Mouse (Mus musculus) midbrain, embryonic 13.5 days (tissue): ENCODE results near the gene Nfkb2. TPM values are rescaled to one million over a fixed set of nuclear protein-coding genes. Genes with fewer than 3 reads are reported as not detected.

ENCODE experiments used
- ATAC-seq: fragments of 200-750 bp; cut with Nextera tagmentation; 2 replicates; pipeline ENCODE4 v1.8.0; 2017; ENCODE audit warnings: mild to moderate bottlenecking, moderate TSS enrichment, moderate library complexity
- H3K27ac ChIP-seq: fragments of 300-500 bp; sonication (generic); 2 replicates; pipeline ENCODE4 v1.5.1; 2015; ENCODE audit warnings: inconsistent platforms, mild to moderate bottlenecking, moderate library complexity
- H3K27me3 ChIP-seq: fragments of 300-500 bp; sonication (generic); 2 replicates; pipeline ENCODE4 v1.6.1; 2015; ENCODE audit warnings: mild to moderate bottlenecking, inconsistent platforms
- H3K36me3 ChIP-seq: fragments of 300-500 bp; sonication (generic); 2 replicates; pipeline ENCODE4 v1.6.1; 2015; ENCODE audit warnings: mild to moderate bottlenecking, inconsistent platforms
- H3K4me1 ChIP-seq: fragments of 300-500 bp; sonication (generic); replicated peaks from 2 replicates; pipeline ENCODE4 v1.6.1; 2015; ENCODE audit warnings: inconsistent platforms
- H3K4me2 ChIP-seq: fragments of 300-500 bp; sonication (generic); replicated peaks from 2 replicates; pipeline ENCODE4 v1.6.1; 2015; ENCODE audit warnings: moderate library complexity, mild to moderate bottlenecking, inconsistent platforms
- H3K4me3 ChIP-seq: fragments of 300-500 bp; sonication (generic); replicated peaks from 2 replicates; pipeline ENCODE4 v1.5.1; 2015; ENCODE audit warnings: mild to moderate bottlenecking, inconsistent platforms
- H3K9ac ChIP-seq: fragments of 300-500 bp; sonication (generic); replicated peaks from 2 replicates; pipeline ENCODE4 v1.6.1; 2015; ENCODE audit warnings: mild to moderate bottlenecking, inconsistent platforms
- H3K9me3 ChIP-seq: fragments of 300-500 bp; sonication (generic); 2 replicates; pipeline ENCODE4 v1.6.1; 2016; ENCODE audit warnings: mild to moderate bottlenecking, inconsistent platforms
- WGBS: fragments of 180-500 bp; shearing (Covaris S2); methylation state at CpG from one replicate; pipeline ENCODE4 v1.1.7; 2015; 5-methylcytosine and 5-hydroxymethylcytosine counted together
- polyA plus RNA-seq: library from polyadenylated mRNA; unstranded; fragments of >200 nt; fragmentation: Nextera tagmentation; extraction: Ambion mirVana; gene quantifications from 2 replicates; pipeline ENCODE4 v1.2.1, GENCODE M21; 2015

The Nfkb2 gene
- 1.8 and 2.3 TPM in 2 replicates for polyA plus RNA-seq

DNA sequence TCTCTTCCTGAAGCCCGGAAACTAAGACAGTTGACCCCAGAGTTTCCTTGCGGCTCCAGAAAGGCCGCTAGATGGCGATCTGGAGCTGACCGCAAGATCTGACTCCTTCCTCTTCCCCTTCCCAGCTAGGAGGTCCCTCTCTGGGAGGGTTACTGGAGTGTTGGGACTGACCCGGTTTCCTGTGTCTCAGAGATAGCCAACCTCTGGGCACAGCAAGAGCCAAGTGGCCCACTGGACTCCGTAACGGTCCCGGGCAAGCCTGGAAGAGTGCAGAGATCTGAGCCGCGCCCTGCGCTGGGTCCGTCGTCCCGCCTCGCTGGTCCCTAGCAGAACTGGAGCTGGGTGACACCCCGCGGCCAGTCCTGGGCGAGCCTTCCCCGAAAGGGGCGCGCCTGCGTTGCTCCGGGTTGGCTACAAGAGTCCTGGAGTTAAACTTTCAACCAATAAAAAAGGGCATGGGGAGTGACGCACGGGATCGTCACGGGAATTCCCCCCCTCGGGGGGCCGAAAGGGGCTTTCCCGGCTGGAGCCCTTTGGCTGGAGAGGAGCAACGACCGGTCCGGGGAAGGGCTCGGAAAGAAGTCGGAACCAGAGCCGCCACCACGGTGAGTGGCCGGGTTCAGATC is at the start of gene Nfkb2:
Gene Nfkb2, plus strand, starts transcription at position 105 of the 626 bp plus-strand sequence.
- H3K4me3 ChIP-seq: peak within 1 kb of the TSS; percentile 43
- WGBS: under 1% methylated on average over 39 of the region's 39 CpGs

DNA sequence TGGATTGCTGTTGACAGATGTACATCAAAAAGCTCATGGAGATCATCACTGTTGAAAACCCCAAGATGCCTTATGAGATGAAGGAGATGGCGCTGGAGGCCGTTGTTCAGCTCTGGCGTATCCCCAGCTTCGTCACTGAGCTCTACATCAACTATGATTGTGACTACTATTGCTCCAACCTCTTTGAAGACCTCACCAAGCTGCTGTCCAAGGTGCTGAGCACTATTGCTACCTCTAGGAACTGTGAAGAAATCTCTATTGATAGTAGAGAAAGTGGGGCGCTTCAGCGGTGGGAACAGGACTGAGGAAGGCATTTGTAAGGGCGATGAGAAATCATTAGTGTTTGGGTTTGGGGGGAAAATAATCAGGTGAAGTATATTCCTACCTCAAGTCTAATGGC is 39.4 kb upstream of the Nfkb2 start:
- H3K36me3 ChIP-seq: peaks cover 99% of the 10 kb centered on the region
- H3K4me2 ChIP-seq: no peak overlapping the region
- ATAC-seq: no peak
- H3K9ac ChIP-seq: no peak overlapping the region
- H3K27ac ChIP-seq: no peak overlapping the region
- H3K4me3 ChIP-seq: no peak overlapping the region
- no peaks in the 10 kb centered on the region for H3K4me1 ChIP-seq
- no peaks in the 10 kb centered on the region for H3K27me3 ChIP-seq
- H3K9me3 ChIP-seq: no peaks in the 10 kb centered on the region
- 91% methylated on average over 7 of the region's 7 CpGs for WGBS

More for the DNA sequence above, at the start of gene Nfkb2:
- ATAC-seq: peak; percentile 74
- Histone ChIP-seq H3K9ac (peak within 1 kb of the TSS; percentile 57), H3K9me3 (no peaks in the 10 kb centered on the region), H3K4me1 (peaks cover 29% of the 10 kb centered on the region), H3K4me2 (peak within 1 kb of the TSS; percentile 88), H3K27me3 (peaks cover 49% of the 10 kb centered on the region), H3K36me3 (no peaks in the 10 kb centered on the region), H3K27ac (peak within 1 kb of the TSS; percentile 47; the same call in 1 of the 2 replicates)

DNA sequence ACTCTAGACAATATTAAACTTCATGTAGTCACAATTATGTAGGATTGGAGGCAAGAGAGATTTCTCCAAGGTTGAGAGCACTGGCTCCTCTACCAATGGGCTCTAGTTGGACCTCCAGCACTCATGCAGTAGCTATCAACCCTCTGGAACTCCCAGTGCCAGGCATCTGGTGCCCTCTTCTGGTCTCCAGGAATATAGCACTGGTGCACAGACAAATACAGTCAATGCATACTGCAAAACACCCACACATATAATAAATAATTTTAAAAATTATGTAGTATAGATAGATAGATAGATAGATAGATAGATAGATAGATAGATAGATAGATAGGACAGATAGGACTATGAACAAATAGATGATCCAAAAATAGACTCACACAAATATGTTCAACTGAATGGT is 28.8 kb upstream of the Nfkb2 start:
- Histone ChIP-seq H3K9ac (no peak overlapping the region), H3K9me3 (no peaks in the 10 kb centered on the region), H3K27ac (no peak overlapping the region), H3K36me3 (peaks cover 76% of the 10 kb centered on the region), H3K4me1 (no peaks in the 10 kb centered on the region), H3K4me2 (no peak overlapping the region), H3K27me3 (no peaks in the 10 kb centered on the region), H3K4me3 (no peak overlapping the region)
- no peak for ATAC-seq

DNA sequence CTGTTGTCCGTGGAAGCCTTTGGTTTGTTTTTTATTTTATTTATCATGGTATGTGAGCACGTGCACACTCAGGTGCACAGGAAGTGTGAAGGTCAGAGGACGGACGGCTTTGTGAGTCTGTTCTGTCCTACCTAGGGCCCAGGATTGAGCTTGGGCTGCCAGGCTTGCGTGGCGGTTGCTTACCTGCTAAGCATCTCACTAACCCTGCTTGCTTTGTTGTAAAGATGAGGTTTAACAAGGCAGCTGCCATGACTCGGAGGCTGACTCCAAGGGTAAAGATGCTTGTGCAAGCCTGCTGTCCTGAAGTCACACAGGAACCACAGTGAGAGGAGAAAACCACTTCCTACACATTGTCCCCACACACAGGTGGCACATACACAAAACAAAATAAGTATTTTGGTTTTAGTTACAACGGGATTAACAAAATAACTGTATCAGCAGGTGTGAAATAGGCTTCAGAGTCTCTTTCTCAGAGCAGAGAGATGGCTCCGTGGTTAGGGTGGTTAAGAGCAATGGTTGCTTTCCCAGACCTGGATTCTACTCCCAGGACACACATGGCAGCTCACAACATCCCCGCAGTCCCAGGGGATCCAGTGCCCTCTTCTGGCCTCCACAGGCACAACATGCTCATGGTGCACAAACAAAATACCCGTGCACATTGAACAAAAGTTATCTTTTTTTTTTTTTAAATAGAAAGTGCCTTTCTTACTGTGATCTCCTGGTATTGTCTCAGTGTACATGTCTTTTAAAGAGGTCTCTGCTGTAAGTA is 21.9 kb upstream of the Nfkb2 start:
- no peak for ATAC-seq
- H3K27ac ChIP-seq: no peak overlapping the region
- H3K9ac ChIP-seq: no peak overlapping the region
- no peaks in the 10 kb centered on the region for H3K27me3 ChIP-seq
- H3K4me2 ChIP-seq: no peak overlapping the region
- H3K4me3 ChIP-seq: no peak overlapping the region
- WGBS: 96% methylated on average over 11 of the region's 11 CpGs
- no peaks in the 10 kb centered on the region for H3K4me1 ChIP-seq
- no peaks in the 10 kb centered on the region for H3K9me3 ChIP-seq
- peaks cover 92% of the 10 kb centered on the region for H3K36me3 ChIP-seq

DNA sequence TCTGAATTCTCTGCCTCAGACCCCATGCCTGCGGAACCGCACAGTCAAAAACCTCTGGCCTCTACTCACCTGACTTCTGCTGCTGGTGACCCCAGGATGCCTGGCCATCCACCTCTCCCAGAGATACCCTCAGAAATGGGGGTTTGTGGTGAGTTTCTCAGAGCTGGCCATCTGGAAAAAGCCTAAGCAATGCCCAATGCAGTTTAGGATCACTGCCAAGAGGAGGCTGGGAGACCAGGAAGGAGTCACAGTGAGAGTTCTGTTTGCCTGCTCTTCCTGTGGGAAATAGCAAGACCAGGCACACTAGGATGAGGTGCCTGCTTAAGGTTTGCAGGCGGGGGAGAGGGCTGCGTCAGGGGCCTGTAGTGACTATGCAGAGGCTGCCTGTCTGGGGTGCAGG is 19.4 kb upstream of the Nfkb2 start:
- peaks cover 82% of the 10 kb centered on the region for H3K36me3 ChIP-seq
- 91% methylated on average over 4 of the region's 4 CpGs for WGBS
- no peaks in the 10 kb centered on the region for H3K27me3 ChIP-seq

DNA sequence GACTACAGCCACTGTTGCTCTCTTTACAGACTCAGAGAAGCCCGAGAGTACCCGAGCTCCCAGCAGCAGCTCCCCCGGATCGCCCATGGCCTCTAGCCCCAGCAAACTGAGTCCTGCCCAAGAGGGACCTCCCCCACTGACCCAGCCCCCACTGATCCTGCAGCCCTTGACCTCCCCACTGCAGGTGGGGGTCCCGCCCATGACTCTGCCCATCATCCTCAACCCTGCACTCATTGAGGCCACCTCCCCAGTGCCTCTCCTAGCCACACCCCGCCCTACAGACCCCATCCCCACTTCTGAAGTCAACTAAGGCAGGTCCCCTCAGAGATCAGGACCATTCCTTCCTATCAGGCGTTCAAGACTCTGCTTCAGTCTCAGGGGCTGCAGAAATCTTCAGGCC is 18.5 kb upstream of the Nfkb2 start:
- Histone ChIP-seq H3K9me3 (no peaks in the 10 kb centered on the region), H3K36me3 (peaks cover 72% of the 10 kb centered on the region), H3K4me2 (no peak overlapping the region), H3K27me3 (no peaks in the 10 kb centered on the region), H3K27ac (no peak overlapping the region), H3K9ac (no peak overlapping the region), H3K4me3 (no peak overlapping the region), H3K4me1 (no peaks in the 10 kb centered on the region)
- ATAC-seq: no peak
- WGBS: 80% methylated on average over 7 of the region's 7 CpGs

More for the DNA sequence above, 19.4 kb upstream of the Nfkb2 start:
- H3K9me3 ChIP-seq: no peaks in the 10 kb centered on the region
- no peak overlapping the region for H3K4me3 ChIP-seq
- no peaks in the 10 kb centered on the region for H3K4me1 ChIP-seq
- no peak for ATAC-seq
- no peak overlapping the region for H3K27ac ChIP-seq
- H3K9ac ChIP-seq: no peak overlapping the region
- no peak overlapping the region for H3K4me2 ChIP-seq

DNA sequence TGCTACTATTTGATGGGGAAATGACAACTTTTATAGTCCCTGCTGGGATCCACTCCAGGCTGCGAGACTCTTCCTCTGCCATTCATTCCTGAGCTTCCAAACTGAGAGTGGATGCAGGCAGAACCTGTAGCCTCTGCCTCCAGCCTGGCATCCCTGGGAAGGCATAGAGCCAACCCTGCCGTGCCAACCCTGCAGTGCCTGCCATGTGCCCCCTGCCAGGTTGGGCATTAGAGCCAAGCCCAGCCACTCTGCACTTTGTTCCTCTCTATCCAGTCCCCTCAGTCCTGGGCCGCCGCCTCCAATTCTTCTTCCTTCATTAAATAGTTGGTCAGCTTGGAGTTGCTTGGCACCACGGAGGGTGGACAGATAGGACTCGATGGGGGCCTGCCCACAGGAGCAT is 18.1 kb upstream of the Nfkb2 start:
- ATAC-seq: no peak
- 98% methylated on average over 6 of the region's 6 CpGs for WGBS
- H3K4me3 ChIP-seq: no peak overlapping the region

DNA sequence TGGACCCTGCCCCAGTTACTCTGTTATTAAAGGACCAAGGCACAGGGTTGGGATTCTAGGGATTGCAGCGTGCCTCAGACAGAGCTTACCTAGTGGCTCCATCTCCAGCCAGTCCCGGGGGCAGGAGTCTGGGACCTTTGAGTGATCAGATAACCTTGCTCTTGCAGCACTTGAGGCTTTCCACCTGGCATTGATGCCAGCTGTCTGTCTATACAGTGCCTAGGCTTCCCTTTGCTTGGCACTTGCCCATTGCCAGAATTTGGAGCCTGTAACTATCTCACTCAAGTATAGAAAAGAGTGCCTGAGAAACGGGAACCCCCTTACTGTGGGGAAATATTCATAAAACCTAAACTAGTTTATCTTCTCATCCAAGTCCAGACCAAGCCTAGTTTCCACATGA is 17.2 kb upstream of the Nfkb2 start:
- no peaks in the 10 kb centered on the region for H3K27me3 ChIP-seq
- no peak for ATAC-seq
- no peak overlapping the region for H3K9ac ChIP-seq
- H3K4me2 ChIP-seq: no peak overlapping the region
- no peaks in the 10 kb centered on the region for H3K4me1 ChIP-seq
- no peak overlapping the region for H3K4me3 ChIP-seq
- H3K27ac ChIP-seq: no peak overlapping the region
- H3K9me3 ChIP-seq: no peaks in the 10 kb centered on the region
- peaks cover 59% of the 10 kb centered on the region for H3K36me3 ChIP-seq
- 91% methylated on average over 3 of the region's 3 CpGs for WGBS

More for the DNA sequence above, 18.1 kb upstream of the Nfkb2 start:
- H3K27me3 ChIP-seq: no peaks in the 10 kb centered on the region
- H3K9ac ChIP-seq: no peak overlapping the region
- peaks cover 68% of the 10 kb centered on the region for H3K36me3 ChIP-seq
- H3K9me3 ChIP-seq: no peaks in the 10 kb centered on the region
- H3K4me2 ChIP-seq: no peak overlapping the region
- H3K27ac ChIP-seq: no peak overlapping the region
- H3K4me1 ChIP-seq: no peaks in the 10 kb centered on the region

DNA sequence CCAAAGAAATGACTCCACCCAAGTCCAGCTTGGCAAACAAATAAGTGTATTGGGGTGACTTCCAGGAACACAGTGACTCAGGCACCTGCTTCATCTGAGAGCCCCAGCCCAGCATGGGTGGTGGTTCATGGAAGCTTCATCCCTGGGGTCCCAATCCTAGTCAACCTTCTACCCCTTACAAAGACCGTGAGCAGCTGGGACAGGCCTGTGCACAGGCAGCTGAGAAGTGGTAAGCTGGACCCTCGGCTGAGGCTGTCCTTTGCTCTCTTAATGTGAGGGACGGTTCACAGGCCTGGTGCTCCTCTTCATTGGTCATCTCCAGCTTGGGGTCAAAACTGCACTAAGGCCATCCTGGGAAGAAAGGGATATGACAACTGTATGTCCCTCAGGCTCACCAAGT is 16.6 kb upstream of the Nfkb2 start:
- peaks cover 53% of the 10 kb centered on the region for H3K36me3 ChIP-seq

DNA sequence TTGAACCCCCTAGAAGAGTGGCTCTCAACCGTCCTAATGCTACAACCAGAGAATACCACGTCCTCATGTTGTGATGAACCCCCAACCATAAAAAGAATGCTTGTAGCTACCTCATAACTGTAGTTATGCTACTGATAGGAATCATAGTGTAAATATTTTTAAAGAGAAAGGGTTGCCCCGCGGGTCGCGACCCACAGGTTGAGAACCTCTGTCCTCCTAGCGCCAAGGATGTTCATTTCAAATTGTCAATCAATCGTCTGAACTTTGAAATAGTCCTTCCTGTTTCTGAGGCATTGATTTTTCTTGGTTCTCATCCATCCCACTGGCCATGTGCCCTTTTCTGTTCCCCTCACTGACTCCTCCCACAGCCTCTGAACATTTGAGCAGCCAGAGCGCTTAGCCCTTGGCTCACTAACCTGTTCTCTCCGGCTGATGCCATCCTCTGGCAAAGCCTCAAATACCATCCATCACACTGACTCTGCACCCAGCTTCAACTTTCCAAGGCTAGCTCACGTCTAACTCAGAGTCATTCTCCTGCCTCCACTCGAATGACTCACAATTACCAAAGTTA is 13.5 kb upstream of the Nfkb2 start:
- H3K4me3 ChIP-seq: no peak overlapping the region
- no peak for ATAC-seq
- no peak overlapping the region for H3K9ac ChIP-seq
- H3K4me2 ChIP-seq: no peak overlapping the region
- peaks cover 22% of the 10 kb centered on the region for H3K36me3 ChIP-seq
- no peaks in the 10 kb centered on the region for H3K4me1 ChIP-seq
- 73% methylated on average over 12 of the region's 12 CpGs for WGBS
- no peaks in the 10 kb centered on the region; the same call in 1 of the 2 replicates for H3K27me3 ChIP-seq
- no peaks in the 10 kb centered on the region for H3K9me3 ChIP-seq
- H3K27ac ChIP-seq: no peak overlapping the region

More for the DNA sequence above, 16.6 kb upstream of the Nfkb2 start:
- Histone ChIP-seq H3K9ac (no peak overlapping the region), H3K27ac (no peak overlapping the region), H3K4me3 (no peak overlapping the region), H3K9me3 (no peaks in the 10 kb centered on the region), H3K27me3 (no peaks in the 10 kb centered on the region), H3K4me1 (no peaks in the 10 kb centered on the region), H3K4me2 (no peak overlapping the region)
- no peak for ATAC-seq
- 89% methylated on average over 3 of the region's 3 CpGs for WGBS

DNA sequence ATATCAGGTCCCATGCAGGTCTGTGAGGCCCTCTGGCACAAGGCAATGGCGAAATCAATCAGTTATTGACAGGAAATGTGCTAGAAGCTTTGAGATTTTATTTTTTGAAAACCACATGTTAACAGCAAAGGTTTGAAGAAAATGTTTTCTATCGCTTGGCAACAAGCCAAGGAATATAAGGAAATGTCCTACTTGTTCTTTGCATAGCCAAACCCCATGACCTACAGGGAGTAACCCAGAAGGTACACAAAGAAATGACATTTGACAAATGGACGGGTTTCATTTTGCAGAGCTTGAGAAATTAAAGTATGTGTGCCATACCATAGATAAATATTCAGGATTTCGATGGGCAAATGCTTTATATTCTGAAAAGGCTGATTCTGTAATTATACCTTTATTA is 7.2 kb upstream of the Nfkb2 start:
- Histone ChIP-seq H3K4me2 (no peak overlapping the region), H3K4me3 (no peak overlapping the region), H3K27ac (no peak overlapping the region), H3K36me3 (no peaks in the 10 kb centered on the region), H3K4me1 (no peaks in the 10 kb centered on the region), H3K9me3 (no peaks in the 10 kb centered on the region), H3K27me3 (peaks cover 4% of the 10 kb centered on the region; the same call in 1 of the 2 replicates), H3K9ac (no peak overlapping the region)
- no peak for ATAC-seq
- 73% methylated on average over 4 of the region's 4 CpGs for WGBS

DNA sequence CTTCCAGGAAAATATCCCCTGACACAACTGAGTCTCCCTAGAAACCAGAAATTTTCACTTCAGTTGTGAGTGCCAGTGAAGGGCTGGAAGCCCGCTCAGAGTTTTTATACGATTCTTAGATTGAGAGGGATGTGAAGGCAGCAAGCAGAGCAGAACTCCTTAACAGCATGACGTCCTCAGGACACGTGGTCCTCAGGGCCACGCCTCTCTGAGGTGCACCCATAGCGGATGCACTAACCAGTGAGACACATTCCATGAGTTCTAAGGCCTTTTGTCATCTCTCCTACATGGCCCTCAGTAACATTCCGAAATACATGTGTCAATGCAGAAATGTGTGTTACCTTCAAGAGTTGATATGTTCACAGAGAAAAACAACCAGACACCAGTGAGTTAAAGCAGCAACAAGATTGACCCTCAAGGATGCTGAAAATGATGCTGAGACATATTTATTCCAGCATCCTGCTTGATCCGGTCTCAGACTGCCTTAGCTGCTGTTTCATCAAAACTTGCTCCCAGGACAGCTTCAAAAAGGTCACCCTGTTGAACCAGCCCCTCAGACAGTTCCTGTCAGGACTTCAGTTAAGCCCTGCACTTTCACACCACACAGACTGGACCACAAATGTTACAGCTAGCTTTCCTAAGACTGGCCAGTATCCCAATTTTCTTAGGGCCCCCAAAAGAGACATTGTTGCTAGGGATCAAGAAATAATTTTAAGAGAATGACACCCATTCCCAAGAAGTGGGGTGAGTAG is 3.6 kb upstream of the Nfkb2 start:
- 35% methylated on average over 8 of the region's 8 CpGs for WGBS
- H3K9ac ChIP-seq: no peak overlapping the region
- H3K27me3 ChIP-seq: peaks cover 16% of the 10 kb centered on the region
- H3K4me1 ChIP-seq: peaks cover 14% of the 10 kb centered on the region
- H3K27ac ChIP-seq: no peak overlapping the region
- H3K4me2 ChIP-seq: no peak overlapping the region
- H3K4me3 ChIP-seq: no peak overlapping the region
- H3K9me3 ChIP-seq: no peaks in the 10 kb centered on the region
- ATAC-seq: no peak
- H3K36me3 ChIP-seq: no peaks in the 10 kb centered on the region
